Mouse (Mus musculus) limb, embryonic 10.5 days (tissue): ENCODE data around the gene Tbc1d1. TPM values are rescaled to one million over a fixed set of nuclear protein-coding genes. Genes with fewer than 3 reads are reported as not detected.

Experiments used
- DNase-seq: peaks from one replicate; pipeline ENCODE4 v3.0.0-alpha.2; 2017; ENCODE audit warnings: low spot score
- H3K27ac ChIP-seq: fragments of 300-500 bp; sonication (generic); 2 replicates; pipeline ENCODE4 v1.5.1; 2016; ENCODE audit warnings: mild to moderate bottlenecking
- H3K27me3 ChIP-seq: fragments of 300-500 bp; sonication (generic); 2 replicates; pipeline ENCODE4 v1.6.1; 2016; ENCODE audit warnings: low read depth, mild to moderate bottlenecking; ENCODE audit not compliant: poor library complexity, severe bottlenecking
- H3K36me3 ChIP-seq: fragments of 300-500 bp; sonication (generic); 2 replicates; pipeline ENCODE4 v1.6.1; 2016; ENCODE audit warnings: mild to moderate bottlenecking, moderate library complexity
- H3K4me1 ChIP-seq: fragments of 300-500 bp; sonication (generic); 2 replicates; pipeline ENCODE4 v1.6.1; 2016
- H3K4me3 ChIP-seq: fragments of 300-500 bp; sonication (generic); 2 replicates; pipeline ENCODE4 v1.5.1; 2016; ENCODE audit warnings: mild to moderate bottlenecking, moderate library complexity
- H3K9me3 ChIP-seq: fragments of 300-500 bp; sonication (generic); replicated peaks from 2 replicates; pipeline ENCODE4 v1.6.1; 2016; ENCODE audit warnings: mild to moderate bottlenecking
- WGBS: fragments of 180-500 bp; shearing (Covaris S2); methylation state at CpG from one replicate; pipeline ENCODE4 v1.1.7; 2016; 5-methylcytosine and 5-hydroxymethylcytosine counted together
- polyA plus RNA-seq: library from polyadenylated mRNA; unstranded; fragments of >200 nt; fragmentation: Nextera tagmentation; extraction: Ambion mirVana; gene quantifications from 2 replicates; pipeline ENCODE4 v1.2.1, GENCODE M21; 2016

Tbc1d1 gene
- polyA plus RNA-seq, 1 experiment from 2014 or later, result 35.0 TPM

GRCm38 (mm10) chr5:64237263-64237662, 81.2 kb downstream of the Tbc1d1 start:
- Histone ChIP-seq H3K27ac (no peak overlapping the region), H3K4me1 (peaks cover 16% of the 10 kb centered on the region), H3K36me3 (no peaks in the 10 kb centered on the region), H3K9me3 (no peaks in the 10 kb centered on the region), H3K4me3 (no peak overlapping the region), H3K27me3 (no peaks in the 10 kb centered on the region)
- no peak for DNase-seq
- 28% methylated on average over 1 of the region's 1 CpGs for WGBS

- H3K9me3 ChIP-seq, result no peaks in the 10 kb centered on the region
- no peak overlapping the region for H3K4me3 ChIP-seq
- no peaks in the 10 kb centered on the region for H3K36me3 ChIP-seq
- 52% methylated on average over 3 of the region's 3 CpGs for WGBS
- H3K27ac ChIP-seq, result no peak overlapping the region
- DNase-seq, result no peak
- no peaks in the 10 kb centered on the region for H3K27me3 ChIP-seq
- peaks cover 16% of the 10 kb centered on the region for H3K4me1 ChIP-seq
Observed at GRCm38 (mm10) chr5:64237693-64238092, 81.6 kb downstream of the Tbc1d1 start.

- Histone ChIP-seq H3K27me3 (no peaks in the 10 kb centered on the region), H3K36me3 (no peaks in the 10 kb centered on the region), H3K9me3 (no peaks in the 10 kb centered on the region), H3K4me1 (peaks cover 24% of the 10 kb centered on the region), H3K27ac (no peak overlapping the region), H3K4me3 (no peak overlapping the region)
- WGBS, result 91% methylated on average over 3 of the region's 3 CpGs
- DNase-seq, result no peak
Observed at GRCm38 (mm10) chr5:64238894-64239652, 83.0 kb downstream of the Tbc1d1 start.

GRCm38 (mm10) chr5:64240941-64241682, 85.0 kb downstream of the Tbc1d1 start:
- Histone ChIP-seq H3K27ac (no peak overlapping the region), H3K27me3 (no peaks in the 10 kb centered on the region), H3K36me3 (no peaks in the 10 kb centered on the region), H3K9me3 (no peaks in the 10 kb centered on the region), H3K4me3 (no peak overlapping the region), H3K4me1 (peaks cover 26% of the 10 kb centered on the region)
- WGBS, result 86% methylated on average over 13 of the region's 13 CpGs
- no peak for DNase-seq

GRCm38 (mm10) chr5:64241867-64242266, 85.8 kb downstream of the Tbc1d1 start:
- 91% methylated on average over 8 of the region's 8 CpGs for WGBS
- Histone ChIP-seq H3K27me3 (no peaks in the 10 kb centered on the region), H3K4me3 (no peak overlapping the region), H3K9me3 (no peaks in the 10 kb centered on the region), H3K27ac (no peak overlapping the region), H3K36me3 (no peaks in the 10 kb centered on the region), H3K4me1 (peaks cover 26% of the 10 kb centered on the region)
- no peak for DNase-seq

- no peaks in the 10 kb centered on the region for H3K9me3 ChIP-seq
- H3K4me1 ChIP-seq, result peaks cover 20% of the 10 kb centered on the region
- H3K27me3 ChIP-seq, result no peaks in the 10 kb centered on the region
- no peak overlapping the region for H3K4me3 ChIP-seq
- no peak overlapping the region for H3K27ac ChIP-seq
- WGBS, result 78% methylated on average over 9 of the region's 9 CpGs
- DNase-seq, result no peak
- no peaks in the 10 kb centered on the region for H3K36me3 ChIP-seq
Observed at GRCm38 (mm10) chr5:64242795-64243455, 86.8 kb downstream of the Tbc1d1 start.

- WGBS, result 46% methylated on average over 6 of the region's 6 CpGs
- Histone ChIP-seq H3K27ac (no peak overlapping the region), H3K36me3 (no peaks in the 10 kb centered on the region), H3K4me1 (peaks cover 20% of the 10 kb centered on the region), H3K27me3 (no peaks in the 10 kb centered on the region), H3K9me3 (no peaks in the 10 kb centered on the region), H3K4me3 (no peak overlapping the region)
- no peak for DNase-seq
Observed at GRCm38 (mm10) chr5:64243666-64244065, 87.6 kb downstream of the Tbc1d1 start.

- DNase-seq, result no peak
- Histone ChIP-seq H3K27ac (no peak overlapping the region), H3K27me3 (no peaks in the 10 kb centered on the region), H3K4me3 (no peak overlapping the region), H3K9me3 (no peaks in the 10 kb centered on the region), H3K36me3 (no peaks in the 10 kb centered on the region), H3K4me1 (peaks cover 20% of the 10 kb centered on the region)
- WGBS, result 41% methylated on average over 3 of the region's 3 CpGs
Observed at GRCm38 (mm10) chr5:64244283-64244682, 88.2 kb downstream of the Tbc1d1 start.

- WGBS, result 51% methylated on average over 5 of the region's 5 CpGs
- no peaks in the 10 kb centered on the region for H3K9me3 ChIP-seq
- DNase-seq, result no peak
- H3K27me3 ChIP-seq, result no peaks in the 10 kb centered on the region
- no peaks in the 10 kb centered on the region for H3K36me3 ChIP-seq
- peaks cover 20% of the 10 kb centered on the region for H3K4me1 ChIP-seq
- no peak overlapping the region for H3K27ac ChIP-seq
- no peak overlapping the region for H3K4me3 ChIP-seq
Observed at GRCm38 (mm10) chr5:64244745-64245144, 88.6 kb downstream of the Tbc1d1 start.

GRCm38 (mm10) chr5:64251435-64251834, 95.3 kb downstream of the Tbc1d1 start:
- peaks cover 1% of the 10 kb centered on the region; the same call in 1 of the 2 replicates for H3K36me3 ChIP-seq
- H3K27ac ChIP-seq, result no peak overlapping the region
- WGBS, result 75% methylated on average over 5 of the region's 5 CpGs
- no peak overlapping the region for H3K4me3 ChIP-seq
- H3K4me1 ChIP-seq, result no peaks in the 10 kb centered on the region
- no peak for DNase-seq
- no peaks in the 10 kb centered on the region for H3K27me3 ChIP-seq
- H3K9me3 ChIP-seq, result no peaks in the 10 kb centered on the region

GRCm38 (mm10) chr5:64254278-64254677, 98.2 kb downstream of the Tbc1d1 start:
- H3K27ac ChIP-seq, result no peak overlapping the region
- 82% methylated on average over 3 of the region's 3 CpGs for WGBS
- no peaks in the 10 kb centered on the region for H3K4me1 ChIP-seq
- H3K36me3 ChIP-seq, result peaks cover 16% of the 10 kb centered on the region
- no peak overlapping the region for H3K4me3 ChIP-seq
- no peaks in the 10 kb centered on the region for H3K9me3 ChIP-seq
- no peaks in the 10 kb centered on the region for H3K27me3 ChIP-seq
- DNase-seq, result no peak

GRCm38 (mm10) chr5:64254988-64255387, 98.9 kb downstream of the Tbc1d1 start:
- Histone ChIP-seq H3K4me1 (no peaks in the 10 kb centered on the region), H3K27ac (no peak overlapping the region), H3K36me3 (peaks cover 16% of the 10 kb centered on the region), H3K4me3 (no peak overlapping the region), H3K9me3 (no peaks in the 10 kb centered on the region), H3K27me3 (no peaks in the 10 kb centered on the region)
- 85% methylated on average over 6 of the region's 6 CpGs for WGBS
- DNase-seq, result no peak

GRCm38 (mm10) chr5:64263348-64263747, 107.2 kb downstream of the Tbc1d1 start:
- Histone ChIP-seq H3K27me3 (no peaks in the 10 kb centered on the region), H3K36me3 (peaks cover 19% of the 10 kb centered on the region), H3K4me1 (no peaks in the 10 kb centered on the region), H3K27ac (no peak overlapping the region), H3K9me3 (no peaks in the 10 kb centered on the region), H3K4me3 (no peak overlapping the region)
- no peak for DNase-seq
- WGBS, result 91% methylated on average over 11 of the region's 11 CpGs
